Mouse (Mus musculus): Measurements from ENCODE around the gene 4930435E12Rik.
"Not testable (repeated sequence)": the region's sequence is repeated elsewhere in the genome, so short reads cannot be mapped to it uniquely, and the experiment has no call there.

The 4930435E12Rik gene

GRCm38 (mm10) chr16:38828649-38829048 is at the start of gene 4930435E12Rik:
4930435E12Rik (minus strand) TSS chr16:38828749.
- no peak for DNase-seq

- no peak for DNase-seq
Observed at GRCm38 (mm10) chr16:38874481-38874880, 45.9 kb upstream of the 4930435E12Rik start.

GRCm38 (mm10) chr16:38873231-38873630 is 44.7 kb upstream of the 4930435E12Rik start:
- no peak for DNase-seq

- DNase-seq: no peak
Observed at GRCm38 (mm10) chr16:38864358-38864757, 35.8 kb upstream of the 4930435E12Rik start.

- no peak for DNase-seq
Observed at GRCm38 (mm10) chr16:38860548-38860947, 32.0 kb upstream of the 4930435E12Rik start.

GRCm38 (mm10) chr16:38858120-38858749 is 29.7 kb upstream of the 4930435E12Rik start:
- peak; percentile 62 for DNase-seq

- DNase-seq: peak; percentile 76
Observed at GRCm38 (mm10) chr16:38812521-38812920, 16.0 kb downstream of the 4930435E12Rik start.

GRCm38 (mm10) chr16:38810196-38810595 is 18.4 kb downstream of the 4930435E12Rik start:
- DNase-seq: no peak

GRCm38 (mm10) chr16:38807796-38808195 is 20.8 kb downstream of the 4930435E12Rik start:
- not testable (repeated sequence) for DNase-seq

GRCm38 (mm10) chr16:38800091-38800490 is 28.5 kb downstream of the 4930435E12Rik start, which contains the start of gene Upk1b:
Upk1b (minus strand) TSS chr16:38800328.
- peak; percentile 39 for DNase-seq

GRCm38 (mm10) chr16:38798957-38799450 is 29.5 kb downstream of the 4930435E12Rik start:
- no peak for DNase-seq

GRCm38 (mm10) chr16:38793120-38793519 is 35.4 kb downstream of the 4930435E12Rik start:
- no peak for DNase-seq

- DNase-seq: no peak
Observed at GRCm38 (mm10) chr16:38789966-38790365, 38.6 kb downstream of the 4930435E12Rik start.

GRCm38 (mm10) chr16:38789016-38789415 is 39.5 kb downstream of the 4930435E12Rik start:
- no peak for DNase-seq

- no peak for DNase-seq
Observed at GRCm38 (mm10) chr16:38785301-38785700, 43.2 kb downstream of the 4930435E12Rik start.

- DNase-seq: peak; percentile 28
Observed at GRCm38 (mm10) chr16:38782524-38783067, 46.0 kb downstream of the 4930435E12Rik start.

- DNase-seq: no peak
Observed at GRCm38 (mm10) chr16:38781946-38782345, 46.6 kb downstream of the 4930435E12Rik start.

- DNase-seq: no peak
Observed at GRCm38 (mm10) chr16:38780960-38781572, 47.5 kb downstream of the 4930435E12Rik start.

GRCm38 (mm10) chr16:38776342-38776741 is 52.2 kb downstream of the 4930435E12Rik start:
- DNase-seq: no peak

- DNase-seq: no peak
Observed at GRCm38 (mm10) chr16:38774964-38775746, 53.4 kb downstream of the 4930435E12Rik start.

- DNase-seq: no peak
Observed at GRCm38 (mm10) chr16:38772906-38773496, 55.5 kb downstream of the 4930435E12Rik start.

GRCm38 (mm10) chr16:38771145-38771544 is 57.4 kb downstream of the 4930435E12Rik start:
- no peak for DNase-seq

- no peak for DNase-seq
Observed at GRCm38 (mm10) chr16:38769529-38769928, 59.0 kb downstream of the 4930435E12Rik start.
